Mouse (Mus musculus) liver, embryonic 14.5 days (tissue): ENCODE data around the gene Amy2a4. TPM values are rescaled to one million over a fixed set of nuclear protein-coding genes. Genes with fewer than 3 reads are reported as not detected.
"Not testable (repeated sequence)": the region's sequence is repeated elsewhere in the genome, so short reads cannot be mapped to it uniquely, and the experiment has no call there.

Experiments used
- ATAC-seq: fragments of 200-750 bp; cut with Nextera tagmentation; 2 replicates; pipeline ENCODE4 v1.8.0; 2017; ENCODE audit warnings: moderate number of reproducible peaks, mild to moderate bottlenecking, moderate library complexity; ENCODE audit not compliant: insufficient read depth
- DNase-seq, 3 experiments: peaks; one replicate each; pipeline ENCODE4 v3.0.0-alpha.2; 2012 to 2013; ENCODE audit warnings: low read depth in 3 of 3, low spot score in 3 of 3
- H3K27ac ChIP-seq: fragments of 300-500 bp; sonication (generic); 2 replicates; pipeline ENCODE4 v1.5.1; 2014; ENCODE audit warnings: moderate library complexity, mild to moderate bottlenecking, control low read depth, inconsistent platforms
- H3K27me3 ChIP-seq: fragments of 300-500 bp; sonication (generic); 2 replicates; pipeline ENCODE4 v1.6.1; 2014; ENCODE audit warnings: mild to moderate bottlenecking, low read length, moderate library complexity; ENCODE audit not compliant: control insufficient read depth, insufficient read depth
- H3K36me3 ChIP-seq: fragments of 300-500 bp; sonication (generic); replicated peaks from 2 replicates; pipeline ENCODE4 v1.6.1; 2014; ENCODE audit warnings: low read depth; ENCODE audit not compliant: control insufficient read depth, insufficient read depth
- H3K4me1 ChIP-seq, 2 experiments: fragments of 200-500 bp in 1 of 2; fragments of 300-500 bp in 1 of 2; sonication (generic) in 1 of 2; replicated peaks; 2 replicates each; pipeline ENCODE4 v1.6.1; 2012 to 2014; ENCODE audit warnings: antibody characterized with exemption in 1 of 2, inconsistent platforms in 1 of 2, low read length in 1 of 2; ENCODE audit not compliant: control insufficient read depth in 2 of 2, insufficient read depth in 2 of 2
- H3K4me2 ChIP-seq: fragments of 300-500 bp; sonication (generic); 2 replicates; pipeline ENCODE4 v1.6.1; 2014; ENCODE audit warnings: low read depth, mild to moderate bottlenecking, control low read depth, moderate library complexity
- H3K4me3 ChIP-seq, 2 experiments: fragments of 200-500 bp in 1 of 2; fragments of 300-500 bp in 1 of 2; sonication (generic) in 1 of 2; 2 replicates each; pipeline ENCODE4 v1.5.1; 2012 to 2014; ENCODE audit warnings: low read depth in 2 of 2, low read length in 2 of 2, mild to moderate bottlenecking in 2 of 2, control low read depth in 1 of 2, inconsistent platforms in 1 of 2, moderate library complexity in 1 of 2; ENCODE audit not compliant: insufficient read depth in 1 of 2
- H3K9ac ChIP-seq: fragments of 300-500 bp; sonication (generic); replicated peaks from 2 replicates; pipeline ENCODE4 v1.6.1; 2014; ENCODE audit warnings: mild to moderate bottlenecking, control low read depth, moderate library complexity
- H3K9me3 ChIP-seq: fragments of 300-500 bp; sonication (generic); 2 replicates; pipeline ENCODE4 v1.6.1; 2016; ENCODE audit warnings: low read length, mixed read lengths; ENCODE audit not compliant: control insufficient read depth
- WGBS: fragments of 180-500 bp; shearing (Covaris S2); extraction: QIAGEN DNeasy Blood & Tissue Kit; methylation state at CpG from one replicate; pipeline ENCODE4 v1.1.7; 2014; ENCODE audit not compliant: insufficient replicate concordance; 5-methylcytosine and 5-hydroxymethylcytosine counted together
- polyA plus RNA-seq, 2 experiments: library from polyadenylated mRNA; depleted of rRNA in 1 of 2; stranded (reverse) in 1 of 2; unstranded in 1 of 2; fragments of >200 nt; fragmentation: Nextera tagmentation in 1 of 2; extraction: Ambion mirVana in 1 of 2; gene quantifications; 2 replicates each; pipeline versions ENCODE4 v1.2.1 to v1.2.3; 2012 to 2014

The Amy2a4 gene
- polyA plus RNA-seq (2012; rRNA removed): 0.02 and 0.04 TPM in 2 replicates
- 0.06 TPM in 1 of 2 replicates, not detected in the other for polyA plus RNA-seq (2014; fragmentation: Nextera tagmentation; extraction: Ambion mirVana)

- H3K9me3 ChIP-seq, H3K4me2 ChIP-seq, H3K9ac ChIP-seq, H3K4me3 ChIP-seq, H3K36me3 ChIP-seq, ATAC-seq, DNase-seq, H3K27ac ChIP-seq, H3K4me1 ChIP-seq, H3K27me3 ChIP-seq: not testable (repeated sequence)
- no CpG with 5 or more reads among the region's 4 CpGs for WGBS
Measured at GRCm38 (mm10) chr3:113291349-113291748, at the start of gene Amy2a4. TSS of gene Amy2a4 (minus strand) at chr3:113291449.

- not testable (repeated sequence) for ATAC-seq, H3K27me3 ChIP-seq, H3K4me1 ChIP-seq, DNase-seq, H3K36me3 ChIP-seq, H3K9ac ChIP-seq, H3K4me3 ChIP-seq, H3K9me3 ChIP-seq, H3K4me2 ChIP-seq, H3K27ac ChIP-seq
- no CpG with 5 or more reads among the region's 4 CpGs for WGBS
Measured at GRCm38 (mm10) chr3:113323952-113324351, 32.7 kb upstream of the Amy2a4 start, which contains the start of gene Amy2a3. TSS of gene Amy2a3 (minus strand) at chr3:113324052.

DNA sequence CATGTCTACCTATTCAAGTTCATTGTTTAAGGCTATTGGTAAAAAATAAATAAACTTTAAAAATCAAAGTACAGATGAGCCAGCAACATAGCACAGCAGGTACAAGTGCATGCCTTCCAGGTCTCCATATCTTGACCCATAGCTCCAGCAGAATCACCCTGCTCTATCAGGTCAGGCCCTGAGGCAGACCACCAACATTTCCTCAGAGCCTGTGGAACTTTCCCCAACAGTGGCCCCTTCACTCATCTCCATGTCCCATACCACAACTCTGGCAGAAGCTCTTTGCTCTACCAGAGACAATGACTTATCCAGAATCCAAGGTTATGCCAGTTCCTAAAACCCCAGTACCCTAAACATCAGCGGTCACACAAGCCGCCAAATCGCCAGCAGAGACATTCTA is 21.7 kb upstream of the Amy2a4 start:
- no CpG with 5 or more reads among the region's 3 CpGs for WGBS
- not testable (repeated sequence) for H3K4me2 ChIP-seq, H3K9me3 ChIP-seq, H3K4me3 ChIP-seq, H3K4me1 ChIP-seq, ATAC-seq, H3K36me3 ChIP-seq, DNase-seq, H3K27me3 ChIP-seq, H3K27ac ChIP-seq, H3K9ac ChIP-seq

DNA sequence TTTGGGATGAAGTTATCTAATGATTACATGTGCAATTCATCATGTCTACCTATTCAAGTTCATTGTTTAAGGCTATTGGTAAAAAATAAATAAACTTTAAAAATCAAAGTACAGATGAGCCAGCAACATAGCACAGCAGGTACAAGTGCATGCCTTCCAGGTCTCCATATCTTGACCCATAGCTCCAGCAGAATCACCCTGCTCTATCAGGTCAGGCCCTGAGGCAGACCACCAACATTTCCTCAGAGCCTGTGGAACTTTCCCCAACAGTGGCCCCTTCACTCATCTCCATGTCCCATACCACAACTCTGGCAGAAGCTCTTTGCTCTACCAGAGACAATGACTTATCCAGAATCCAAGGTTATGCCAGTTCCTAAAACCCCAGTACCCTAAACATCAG is 11.0 kb downstream of the Amy2a4 start:
- not testable (repeated sequence) for ATAC-seq

GRCm38 (mm10) chr3:113279586-113279985 is 11.7 kb downstream of the Amy2a4 start:
- not testable (repeated sequence) for H3K9me3 ChIP-seq, H3K9ac ChIP-seq, H3K27me3 ChIP-seq, H3K4me2 ChIP-seq, DNase-seq, H3K4me3 ChIP-seq, H3K36me3 ChIP-seq, ATAC-seq, H3K4me1 ChIP-seq, H3K27ac ChIP-seq

More for the DNA sequence above, 11.0 kb downstream of the Amy2a4 start:
- not testable (repeated sequence) for H3K36me3 ChIP-seq, H3K27me3 ChIP-seq, DNase-seq, H3K4me1 ChIP-seq, H3K27ac ChIP-seq, H3K4me2 ChIP-seq, H3K4me3 ChIP-seq, H3K9ac ChIP-seq, H3K9me3 ChIP-seq

- not testable (repeated sequence) for H3K4me2 ChIP-seq, ATAC-seq, H3K4me1 ChIP-seq, H3K4me3 ChIP-seq, H3K9me3 ChIP-seq, DNase-seq, H3K27me3 ChIP-seq, H3K27ac ChIP-seq, H3K36me3 ChIP-seq, H3K9ac ChIP-seq
- WGBS: no CpG with 5 or more reads among the region's 4 CpGs
Measured at GRCm38 (mm10) chr3:113258737-113259136, 32.5 kb downstream of the Amy2a4 start, which contains the start of gene Amy2a5. TSS of gene Amy2a5 (minus strand) at chr3:113258837.

Other genes with a start within 250 kb of the Amy2a4 start
- gene Amy2a5, start 32.6 kb downstream of the Amy2a4 start, polyA plus RNA-seq (2012; rRNA removed): not detected in 2 replicates
- gene Amy2a5, start 32.6 kb downstream of the Amy2a4 start, polyA plus RNA-seq (2014; fragmentation: Nextera tagmentation; extraction: Ambion mirVana): 0.10 and 0.60 TPM in 2 replicates
- 0.02 and 0.04 TPM in 2 replicates for gene Amy2a3, start 32.6 kb upstream of the Amy2a4 start, polyA plus RNA-seq (2012; rRNA removed)
- gene Amy2a3, start 32.6 kb upstream of the Amy2a4 start, polyA plus RNA-seq (2014; fragmentation: Nextera tagmentation; extraction: Ambion mirVana): 0.06 TPM in 1 of 2 replicates, not detected in the other
- gene Amy2a2, start 65.2 kb upstream of the Amy2a4 start, polyA plus RNA-seq (2012; rRNA removed): 0.02 and 0.04 TPM in 2 replicates
- gene Amy2a2, start 65.2 kb upstream of the Amy2a4 start, polyA plus RNA-seq (2014; fragmentation: Nextera tagmentation; extraction: Ambion mirVana): 0.06 TPM in 1 of 2 replicates, not detected in the other
- 0.10 and 0.12 TPM in 2 replicates for gene Amy2a1, start 241.0 kb upstream of the Amy2a4 start, polyA plus RNA-seq (2012; rRNA removed)
- gene Amy2a1, start 241.0 kb upstream of the Amy2a4 start, polyA plus RNA-seq (2014; fragmentation: Nextera tagmentation; extraction: Ambion mirVana): 0.67 TPM in 1 of 2 replicates, not detected in the other